Mouse (Mus musculus): Measurements from ENCODE around the gene Ppdpf.

The Ppdpf gene

DNA sequence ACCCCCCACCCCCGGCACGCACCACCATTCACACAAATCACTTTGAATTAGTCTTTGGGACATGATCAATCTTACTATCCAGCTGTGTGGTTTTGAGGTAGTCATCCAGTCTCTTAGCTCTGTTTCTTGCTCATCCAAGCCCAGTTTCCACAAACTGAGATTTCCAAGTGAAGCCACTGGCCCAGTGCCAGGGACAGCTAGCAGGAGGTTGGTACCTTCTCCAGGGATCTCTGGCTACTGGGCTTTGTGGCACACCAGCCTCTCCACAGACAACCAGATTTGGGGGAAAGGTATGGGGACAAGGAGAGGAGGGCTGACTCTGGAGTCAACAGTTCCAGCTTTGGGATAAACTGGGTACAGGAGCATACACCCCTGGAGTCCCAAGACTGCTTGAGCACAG, 33.3 kb downstream of the Ppdpf start:
- DNase-seq = no peak

DNA sequence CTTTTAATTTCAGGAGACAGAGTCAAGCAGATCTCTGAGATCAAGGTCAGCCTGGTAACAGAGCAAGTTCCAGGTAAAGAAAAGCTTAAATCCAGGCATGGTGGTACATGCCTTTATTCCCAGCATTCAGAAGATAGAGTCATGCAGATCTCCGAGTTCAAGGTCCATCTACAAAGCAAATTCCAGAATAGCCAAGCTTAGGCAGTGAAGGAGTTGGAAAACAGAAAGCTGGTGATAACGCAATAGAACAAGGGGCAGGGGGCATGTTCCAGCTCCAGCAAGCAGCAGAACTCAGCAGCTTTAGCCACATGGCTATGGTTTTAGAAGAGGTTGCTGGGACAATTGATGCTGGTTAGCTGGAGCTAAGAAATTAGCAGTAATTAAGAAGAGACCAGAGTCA, 37.9 kb downstream of the Ppdpf start:
- DNase-seq = no peak

DNA sequence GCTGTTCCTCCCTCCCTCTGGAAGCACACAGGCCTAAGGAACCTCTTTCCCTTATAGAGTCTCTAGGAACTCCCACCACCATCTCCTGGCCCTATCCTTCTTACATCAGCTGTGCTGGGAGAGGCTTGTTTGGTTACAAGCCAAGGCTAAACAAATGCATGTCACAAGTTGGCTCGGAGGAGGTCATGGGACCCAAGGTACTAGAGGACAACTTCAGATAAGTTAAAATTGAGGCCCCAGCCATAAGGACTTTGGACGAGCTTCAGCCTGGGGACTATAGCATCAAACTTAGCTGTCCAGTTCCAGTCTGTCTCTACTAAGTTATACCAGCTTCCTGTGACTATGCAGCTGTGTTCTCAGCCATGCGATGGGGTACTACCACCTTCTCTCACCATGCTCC, 40.1 kb downstream of the Ppdpf start:
- no peak for DNase-seq

DNA sequence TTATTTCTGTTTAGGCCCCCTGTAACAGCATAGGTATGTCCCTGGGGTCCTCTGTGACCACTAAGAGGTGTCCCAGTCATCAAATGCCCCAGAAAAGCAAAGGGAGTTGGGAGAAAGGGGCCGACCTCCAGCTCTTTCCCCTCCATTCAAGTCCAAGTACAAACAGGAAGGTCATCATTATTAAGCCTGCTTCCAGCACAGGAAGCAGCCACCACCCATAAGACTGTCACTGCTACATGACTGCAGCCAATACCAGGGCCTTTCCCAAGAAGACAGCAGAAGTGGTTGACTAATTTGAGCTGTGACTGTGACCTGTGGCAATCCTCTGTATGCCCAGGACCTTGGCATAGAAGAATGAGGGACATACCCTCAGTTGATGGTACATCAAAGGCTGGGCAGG, 41.3 kb downstream of the Ppdpf start:
- no peak for DNase-seq

DNA sequence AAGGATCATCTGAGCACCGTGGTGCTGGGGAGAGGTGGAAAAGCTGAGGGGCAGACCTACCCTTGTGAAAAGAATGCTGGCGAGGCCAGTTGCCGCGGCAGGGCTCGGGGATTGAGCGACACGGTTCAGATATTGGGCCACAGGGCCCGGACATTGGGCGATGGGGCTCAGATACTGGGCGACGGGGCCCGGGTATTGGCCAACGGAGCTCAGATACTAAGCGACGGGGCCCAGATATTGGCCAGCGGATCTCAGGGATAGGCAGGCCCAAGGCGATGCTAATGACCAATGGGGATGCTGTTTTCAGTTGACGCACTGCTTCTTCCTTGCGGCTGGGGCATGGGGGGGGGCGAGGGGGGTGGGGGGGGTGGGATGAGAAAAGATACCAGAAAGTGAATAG, 44.1 kb downstream of the Ppdpf start:
- peak; percentile 77 for DNase-seq

DNA sequence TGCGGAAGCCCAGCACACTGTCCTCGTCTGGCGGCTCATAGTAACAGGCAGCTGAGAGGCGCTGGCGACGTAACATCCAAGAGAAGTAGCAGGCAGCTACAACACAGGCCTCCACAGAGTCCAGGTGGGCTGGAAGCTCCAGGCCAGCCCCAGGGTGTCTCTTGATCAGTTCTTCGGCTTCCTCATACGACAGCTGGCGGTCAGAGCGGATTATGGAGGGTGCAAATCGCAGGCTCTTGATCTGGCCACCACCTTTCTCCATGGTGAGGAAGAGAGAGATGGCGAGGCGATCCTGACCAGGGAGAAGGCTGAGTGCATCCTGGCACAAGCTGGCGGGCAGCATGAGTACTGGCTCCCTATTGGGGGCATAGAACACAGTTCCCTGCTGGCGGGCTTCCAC, 46.4 kb downstream of the Ppdpf start:
- no peak for DNase-seq

DNA sequence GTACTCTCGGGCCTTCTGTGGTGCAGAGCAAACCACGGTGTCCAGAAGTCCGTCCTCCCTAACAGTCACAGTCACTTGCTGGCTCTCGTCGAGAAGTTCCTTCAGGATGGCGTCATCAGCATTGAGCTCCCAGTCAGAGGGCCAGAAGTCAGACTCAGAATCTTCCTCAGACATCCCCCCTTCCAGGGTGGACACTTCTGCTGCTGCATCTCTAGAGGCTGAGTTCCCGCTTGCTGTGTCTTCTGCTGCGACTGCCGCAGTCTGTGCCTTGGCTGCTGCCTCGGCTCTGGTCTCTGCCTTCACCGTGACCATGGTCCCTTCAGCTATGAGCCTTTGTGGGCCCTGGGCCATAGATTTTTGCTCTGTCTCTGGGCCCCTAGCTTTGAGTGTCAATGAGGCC, 47.6 kb downstream of the Ppdpf start:
- no peak for DNase-seq

DNA sequence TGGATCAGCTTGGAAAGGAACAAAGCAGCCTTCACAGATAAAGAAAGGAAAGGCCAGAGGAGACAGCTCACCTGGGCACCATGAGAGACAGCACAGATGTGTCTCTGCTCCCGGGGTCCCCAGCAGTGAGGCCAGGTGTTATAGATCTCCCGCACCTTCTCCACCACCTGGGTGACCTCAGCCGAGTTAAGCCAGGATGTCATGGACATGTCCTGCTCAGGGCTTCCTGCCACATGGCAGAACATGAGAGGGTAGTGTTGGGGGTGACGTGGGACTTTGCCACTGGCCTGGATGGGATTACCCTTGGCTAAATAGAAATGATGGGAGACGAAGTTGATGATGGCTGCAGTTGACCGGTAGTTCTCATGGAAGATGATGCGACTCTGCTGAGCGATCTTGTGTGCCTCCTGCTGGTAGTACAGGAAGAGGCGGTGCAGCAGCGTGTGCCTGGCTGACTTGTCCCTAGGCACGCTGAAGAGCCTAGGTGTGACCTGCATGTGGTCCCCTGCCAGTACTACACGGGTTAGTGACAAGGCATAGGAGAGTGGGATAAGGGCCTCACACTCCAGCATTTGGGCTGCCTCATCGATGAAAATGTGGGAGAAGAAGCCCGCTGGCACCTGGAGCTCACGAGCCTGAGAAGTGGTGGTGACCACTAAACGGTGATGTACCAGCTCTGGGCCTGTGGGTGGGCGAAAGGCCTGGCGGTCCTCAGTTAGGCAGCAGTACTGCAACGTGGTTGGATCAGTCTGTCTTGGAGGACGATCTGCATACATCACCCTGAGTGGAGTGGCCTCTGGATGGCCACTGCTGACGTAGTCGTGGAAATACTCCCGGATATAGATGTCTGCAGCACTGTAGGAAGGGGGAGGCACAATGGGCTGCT, 48.9 kb downstream of the Ppdpf start:
- DNase-seq = no peak

DNA sequence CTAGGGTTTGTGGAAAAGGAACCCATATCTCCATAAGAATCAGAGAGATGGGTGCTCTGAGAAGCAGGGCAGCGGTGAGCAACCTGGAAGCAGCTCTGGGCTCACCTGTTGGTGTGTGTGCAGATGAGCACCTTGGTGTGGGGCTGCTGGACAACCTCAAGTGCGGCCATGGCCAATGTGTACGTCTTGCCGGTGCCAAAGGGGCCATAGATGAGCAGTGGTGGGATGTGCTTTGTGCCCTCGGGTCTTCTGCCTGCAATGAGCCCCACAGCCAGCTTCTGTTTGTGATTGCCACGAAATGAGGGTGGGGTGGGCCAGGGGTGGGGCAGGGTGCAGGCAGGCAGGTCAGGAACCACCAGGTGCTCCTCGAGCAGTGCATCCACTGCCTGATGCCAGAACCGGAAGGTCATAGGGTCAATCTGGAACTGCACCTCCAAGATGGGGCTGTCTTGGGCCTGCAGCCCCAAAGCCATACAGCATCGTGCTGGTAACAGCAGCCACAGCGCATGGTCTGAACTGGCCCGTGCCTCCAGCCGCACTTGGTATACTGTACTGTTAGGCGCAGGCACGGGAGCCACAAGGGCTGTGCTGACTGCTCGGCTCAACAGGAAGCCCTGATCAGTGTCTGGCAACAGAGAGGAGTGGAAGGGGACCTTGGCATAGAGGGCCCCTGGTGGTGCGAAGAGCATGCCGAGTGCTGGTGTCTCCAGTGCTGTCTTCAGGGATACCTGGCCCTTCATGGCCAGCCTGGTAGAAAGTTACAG, 50.4 kb downstream of the Ppdpf start:
- no peak for DNase-seq

DNA sequence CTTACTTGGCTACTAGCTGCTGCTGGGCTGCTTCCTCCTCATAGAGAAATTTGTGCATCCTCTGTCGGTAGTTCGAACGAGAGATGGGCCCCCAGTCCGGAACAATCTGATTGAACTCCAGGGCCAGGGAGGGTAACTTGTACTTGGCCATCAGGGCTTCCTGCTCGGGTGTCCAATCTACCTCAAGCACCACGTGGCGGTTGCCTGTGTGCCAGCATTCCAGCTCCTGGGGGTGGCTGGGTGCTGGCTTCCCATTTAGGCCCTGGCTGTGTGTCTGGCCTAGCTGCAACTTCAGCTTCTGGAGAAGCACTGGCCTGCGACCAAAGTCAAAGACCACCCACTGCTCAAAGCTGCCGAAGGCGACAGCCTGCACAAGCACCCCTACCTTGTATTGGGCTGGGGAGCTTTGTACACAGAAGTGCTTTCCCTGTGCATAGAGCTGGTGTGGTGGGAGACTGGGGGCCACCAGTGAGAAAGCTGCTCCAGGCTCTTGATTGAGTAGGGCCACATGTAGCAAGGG, 51.1 kb downstream of the Ppdpf start:
- no peak for DNase-seq
